Mouse (Mus musculus): ENCODE results near the gene Cdc45. TPM values are rescaled to one million over a fixed set of nuclear protein-coding genes. Genes with fewer than 3 reads are reported as not detected.

Gene Cdc45
- polyA plus RNA-seq, 1 experiment from 2014 or later = 60.5 TPM

GRCm38 (mm10) chr16:18833486-18833885, 21.7 kb upstream of the Cdc45 start:
- Histone ChIP-seq H3K27ac (ENCODE audit: low read depth, low read length) (no peak overlapping the region), H3K9ac (ENCODE audit: low read length) (no peak overlapping the region), H3K27me3 (ENCODE audit: control insufficient read depth, insufficient read depth, low read length) (no peaks in the 10 kb centered on the region), H3K36me3 (ENCODE audit: control insufficient read depth, insufficient read depth, low read length) (peaks cover 5% of the 10 kb centered on the region), H3K4me2 (ENCODE audit: low read depth) (no peak overlapping the region), H3K4me1 (ENCODE audit: control insufficient read depth, insufficient read depth, low read length) (no peaks in the 10 kb centered on the region), H3K4me3 (ENCODE audit: low read depth, low read length) (no peak overlapping the region), H3K9me3 (ENCODE audit: control insufficient read depth, low read length) (no peaks in the 10 kb centered on the region)
- no peak for DNase-seq (ENCODE audit: low spot score)
- 73% methylated on average over 2 of the region's 2 CpGs for WGBS
- ATAC-seq (ENCODE audit: insufficient read depth, low FRiP score, low TSS enrichment) = no peak

- Histone ChIP-seq H3K9me3 (ENCODE audit: control insufficient read depth, low read length) (no peaks in the 10 kb centered on the region), H3K27me3 (ENCODE audit: control insufficient read depth, insufficient read depth, low read length) (no peaks in the 10 kb centered on the region), H3K4me3 (ENCODE audit: low read depth, low read length) (no peak overlapping the region), H3K36me3 (ENCODE audit: control insufficient read depth, insufficient read depth, low read length) (peaks cover 12% of the 10 kb centered on the region), H3K27ac (ENCODE audit: low read depth, low read length) (no peak overlapping the region), H3K4me1 (ENCODE audit: control insufficient read depth, insufficient read depth, low read length) (no peaks in the 10 kb centered on the region), H3K4me2 (ENCODE audit: low read depth) (no peak overlapping the region), H3K9ac (ENCODE audit: low read length) (no peak overlapping the region)
- no peak for ATAC-seq (ENCODE audit: insufficient read depth, low FRiP score, low TSS enrichment)
- 93% methylated on average over 6 of the region's 6 CpGs for WGBS
- no peak for DNase-seq (ENCODE audit: low spot score)
These were observed 17.3 kb upstream of the Cdc45 start for GRCm38 (mm10) chr16:18829102-18829501.

DNA sequence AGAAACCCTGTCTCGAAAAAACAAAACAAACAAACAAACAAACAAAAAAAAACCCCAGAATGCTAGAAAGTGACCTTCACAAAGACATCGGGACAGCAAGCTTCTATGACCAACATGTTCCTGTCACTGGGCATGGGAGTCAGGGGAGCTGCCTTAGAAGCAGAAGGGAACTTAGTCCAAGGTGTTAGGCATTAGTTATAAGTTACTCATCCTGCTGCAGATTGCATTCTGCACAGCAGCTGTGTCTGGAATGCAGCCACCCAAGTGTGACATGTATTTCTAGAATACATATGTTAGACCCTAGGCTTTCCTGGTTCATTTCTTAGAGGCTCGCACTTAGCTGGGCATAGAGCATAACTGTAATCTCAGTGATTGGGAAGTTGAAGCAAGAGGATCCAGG, 16.8 kb upstream of the Cdc45 start:
- 89% methylated on average over 3 of the region's 3 CpGs for WGBS
- DNase-seq (ENCODE audit: low spot score) (no peak), ATAC-seq (ENCODE audit: insufficient read depth, low FRiP score, low TSS enrichment) (no peak)
- no peak overlapping the region for H3K4me2 ChIP-seq (ENCODE audit: low read depth)
- H3K4me3 ChIP-seq (ENCODE audit: low read depth, low read length) = no peak overlapping the region
- H3K27ac ChIP-seq (ENCODE audit: low read depth, low read length) = no peak overlapping the region
- no peaks in the 10 kb centered on the region for H3K9me3 ChIP-seq (ENCODE audit: control insufficient read depth, low read length)
- no peak overlapping the region for H3K9ac ChIP-seq (ENCODE audit: low read length)
- peaks cover 12% of the 10 kb centered on the region for H3K36me3 ChIP-seq (ENCODE audit: control insufficient read depth, insufficient read depth, low read length)
- H3K4me1 ChIP-seq (ENCODE audit: control insufficient read depth, insufficient read depth, low read length) = no peaks in the 10 kb centered on the region
- no peaks in the 10 kb centered on the region for H3K27me3 ChIP-seq (ENCODE audit: control insufficient read depth, insufficient read depth, low read length)

DNA sequence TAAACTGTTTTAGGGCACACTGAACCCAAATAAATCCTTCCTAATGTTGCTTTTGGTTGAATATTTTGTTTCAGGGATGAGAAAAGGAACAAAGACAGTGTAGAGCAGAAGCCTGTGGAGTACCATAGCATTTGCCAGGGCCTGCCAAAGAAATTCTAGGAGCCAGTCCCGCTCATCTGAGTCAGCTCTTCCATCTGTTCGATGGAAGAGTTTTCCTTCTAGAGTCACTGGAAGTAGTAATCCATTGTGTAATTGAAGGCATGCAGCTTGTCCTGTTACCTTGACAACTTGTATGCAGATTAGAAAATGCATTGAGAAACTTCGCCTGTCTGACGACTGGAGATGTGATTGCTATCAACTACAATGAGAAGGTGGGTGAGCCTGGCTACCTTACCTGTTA, 11.1 kb upstream of the Cdc45 start:
- Histone ChIP-seq H3K9ac (ENCODE audit: low read length) (no peak overlapping the region), H3K27ac (ENCODE audit: low read depth, low read length) (no peak overlapping the region), H3K36me3 (ENCODE audit: control insufficient read depth, insufficient read depth, low read length) (peaks cover 40% of the 10 kb centered on the region), H3K4me1 (ENCODE audit: control insufficient read depth, insufficient read depth, low read length) (no peaks in the 10 kb centered on the region), H3K4me3 (ENCODE audit: low read depth, low read length) (no peak overlapping the region), H3K9me3 (ENCODE audit: control insufficient read depth, low read length) (no peaks in the 10 kb centered on the region), H3K4me2 (ENCODE audit: low read depth) (no peak overlapping the region), H3K27me3 (ENCODE audit: control insufficient read depth, insufficient read depth, low read length) (no peaks in the 10 kb centered on the region)
- DNase-seq (ENCODE audit: low spot score) = no peak
- ATAC-seq (ENCODE audit: insufficient read depth, low FRiP score, low TSS enrichment) = no peak
- 82% methylated on average over 4 of the region's 4 CpGs for WGBS

GRCm38 (mm10) chr16:18822356-18822755, 10.6 kb upstream of the Cdc45 start:
- Histone ChIP-seq H3K4me1 (ENCODE audit: control insufficient read depth, insufficient read depth, low read length) (no peaks in the 10 kb centered on the region), H3K4me2 (ENCODE audit: low read depth) (no peak overlapping the region), H3K27ac (ENCODE audit: low read depth, low read length) (no peak overlapping the region), H3K36me3 (ENCODE audit: control insufficient read depth, insufficient read depth, low read length) (peaks cover 44% of the 10 kb centered on the region), H3K4me3 (ENCODE audit: low read depth, low read length) (no peak overlapping the region), H3K9ac (ENCODE audit: low read length) (no peak overlapping the region), H3K9me3 (ENCODE audit: control insufficient read depth, low read length) (no peaks in the 10 kb centered on the region), H3K27me3 (ENCODE audit: control insufficient read depth, insufficient read depth, low read length) (no peaks in the 10 kb centered on the region)
- no peak for ATAC-seq (ENCODE audit: insufficient read depth, low FRiP score, low TSS enrichment)
- DNase-seq (ENCODE audit: low spot score) = no peak
- WGBS = 77% methylated on average over 1 of the region's 1 CpGs

DNA sequence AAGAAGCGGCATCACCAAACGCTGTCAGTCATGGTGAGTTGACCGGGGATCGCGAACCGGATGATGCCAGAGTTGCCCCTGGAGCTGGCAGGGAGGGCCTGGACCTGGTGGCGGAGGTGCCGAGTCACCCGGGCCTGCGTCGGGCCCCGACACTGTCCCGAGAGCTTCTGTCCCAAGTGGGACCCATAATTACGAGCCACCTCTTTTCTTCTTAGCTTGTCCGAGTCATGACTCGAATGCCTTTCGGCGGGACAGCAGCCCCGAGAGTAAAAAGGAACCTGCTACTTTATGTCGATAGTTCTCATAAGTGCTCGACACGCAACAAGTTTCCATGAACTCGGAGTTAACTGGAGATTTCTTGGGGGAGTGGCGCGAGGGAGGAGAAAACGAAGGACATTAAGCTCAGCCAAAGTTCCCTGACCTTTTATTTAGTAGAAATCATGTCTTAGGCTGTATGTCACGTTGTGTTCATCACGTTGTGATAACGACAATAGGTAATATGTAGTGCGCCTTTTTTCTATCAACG, 661 bp upstream of the Cdc45 start:
- Histone ChIP-seq H3K9me3 (ENCODE audit: control insufficient read depth, low read length) (no peaks in the 10 kb centered on the region), H3K27ac (ENCODE audit: low read depth, low read length) (peak overlapping the region; percentile 53; the same call in 1 of the 2 replicates), H3K4me2 (ENCODE audit: low read depth) (peak overlapping the region; percentile 70), H3K9ac (ENCODE audit: low read length) (peak overlapping the region; percentile 89), H3K4me3 (ENCODE audit: low read depth, low read length) (peak overlapping the region; percentile 85), H3K27me3 (ENCODE audit: control insufficient read depth, insufficient read depth, low read length) (no peaks in the 10 kb centered on the region), H3K4me1 (ENCODE audit: control insufficient read depth, insufficient read depth, low read length) (peaks cover 6% of the 10 kb centered on the region; the same call in 1 of the 2 replicates), H3K36me3 (ENCODE audit: control insufficient read depth, insufficient read depth, low read length) (peaks cover 11% of the 10 kb centered on the region)
- WGBS = 3% methylated on average over 31 of the region's 31 CpGs
- no peak; the same call in 1 of the 2 replicates for ATAC-seq (ENCODE audit: insufficient read depth, low FRiP score, low TSS enrichment)
- no peak for DNase-seq (ENCODE audit: low spot score)

DNA sequence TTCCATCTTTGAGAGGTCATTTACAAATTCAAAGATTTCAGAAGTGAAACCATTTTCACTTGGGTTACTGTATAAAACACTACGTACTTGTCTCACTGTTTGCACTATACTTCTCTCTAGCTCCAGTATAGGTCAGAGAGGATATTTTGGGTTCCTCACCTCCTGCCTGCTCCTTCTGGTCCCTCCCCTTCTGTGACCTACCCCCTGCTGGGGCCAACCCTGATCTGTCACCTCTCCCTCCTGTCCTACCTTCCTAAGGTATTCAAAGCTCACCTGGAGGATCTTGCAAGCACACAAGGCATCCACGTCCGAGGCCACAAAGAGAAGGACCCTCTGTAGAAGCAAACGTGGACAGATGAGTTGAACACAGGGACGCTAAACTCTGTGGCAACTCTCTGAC, 755 bp downstream of the Cdc45 start:
- 7% methylated on average over 5 of the region's 5 CpGs for WGBS
- no peak for DNase-seq (ENCODE audit: low spot score)

DNA sequence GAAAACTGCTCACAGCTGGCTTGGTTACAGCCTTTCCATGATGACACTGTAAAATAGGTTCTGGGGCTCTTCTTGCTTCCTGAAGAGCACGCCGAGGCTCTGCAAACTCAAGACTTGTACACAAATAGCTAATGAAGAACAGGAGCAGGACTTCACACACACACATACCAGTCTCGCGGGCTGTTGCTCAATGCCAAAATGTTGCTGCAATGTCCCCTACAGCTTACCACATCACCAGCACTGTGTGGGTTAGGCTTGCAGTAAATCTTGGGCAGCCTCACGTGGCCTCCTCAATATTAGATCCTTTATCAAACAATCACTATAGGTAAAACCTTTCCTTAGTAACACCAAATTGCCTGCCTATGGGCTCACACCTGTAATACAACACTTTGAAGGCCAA, 2.8 kb downstream of the Cdc45 start:
- H3K9me3 ChIP-seq (ENCODE audit: control insufficient read depth, low read length) = no peaks in the 10 kb centered on the region
- H3K27ac ChIP-seq (ENCODE audit: low read depth, low read length) = no peak overlapping the region
- no peak overlapping the region for H3K4me2 ChIP-seq (ENCODE audit: low read depth)
- peaks cover 7% of the 10 kb centered on the region for H3K36me3 ChIP-seq (ENCODE audit: control insufficient read depth, insufficient read depth, low read length)
- no peak for DNase-seq (ENCODE audit: low spot score)
- ATAC-seq (ENCODE audit: insufficient read depth, low FRiP score, low TSS enrichment) = no peak
- H3K9ac ChIP-seq (ENCODE audit: low read length) = no peak overlapping the region
- no peak overlapping the region for H3K4me3 ChIP-seq (ENCODE audit: low read depth, low read length)
- H3K4me1 ChIP-seq (ENCODE audit: control insufficient read depth, insufficient read depth, low read length) = peaks cover 6% of the 10 kb centered on the region; the same call in 1 of the 2 replicates
- H3K27me3 ChIP-seq (ENCODE audit: control insufficient read depth, insufficient read depth, low read length) = no peaks in the 10 kb centered on the region
- WGBS = 94% methylated on average over 5 of the region's 5 CpGs

More for the DNA sequence above, 755 bp downstream of the Cdc45 start:
- no peak overlapping the region for H3K27ac ChIP-seq (ENCODE audit: low read depth, low read length)
- H3K9me3 ChIP-seq (ENCODE audit: control insufficient read depth, low read length) = no peaks in the 10 kb centered on the region
- H3K27me3 ChIP-seq (ENCODE audit: control insufficient read depth, insufficient read depth, low read length) = no peaks in the 10 kb centered on the region
- peak overlapping the region; percentile 85 for H3K4me3 ChIP-seq (ENCODE audit: low read depth, low read length)
- H3K4me2 ChIP-seq (ENCODE audit: low read depth) = peak overlapping the region; percentile 70
- peak; percentile 3; the same call in 1 of the 2 replicates for ATAC-seq (ENCODE audit: insufficient read depth, low FRiP score, low TSS enrichment)
- peak overlapping the region; percentile 73 for H3K9ac ChIP-seq (ENCODE audit: low read length)
- peaks cover 4% of the 10 kb centered on the region for H3K36me3 ChIP-seq (ENCODE audit: control insufficient read depth, insufficient read depth, low read length)
- peaks cover 6% of the 10 kb centered on the region; the same call in 1 of the 2 replicates for H3K4me1 ChIP-seq (ENCODE audit: control insufficient read depth, insufficient read depth, low read length)

GRCm38 (mm10) chr16:18805746-18806145, 6.0 kb downstream of the Cdc45 start:
- H3K4me3 ChIP-seq (ENCODE audit: low read depth, low read length) = no peak overlapping the region
- no peak overlapping the region for H3K27ac ChIP-seq (ENCODE audit: low read depth, low read length)
- WGBS = 91% methylated on average over 2 of the region's 2 CpGs
- no peak overlapping the region for H3K4me2 ChIP-seq (ENCODE audit: low read depth)
- no peak for ATAC-seq (ENCODE audit: insufficient read depth, low FRiP score, low TSS enrichment)
- H3K36me3 ChIP-seq (ENCODE audit: control insufficient read depth, insufficient read depth, low read length) = peaks cover 7% of the 10 kb centered on the region
- H3K4me1 ChIP-seq (ENCODE audit: control insufficient read depth, insufficient read depth, low read length) = no peaks in the 10 kb centered on the region
- no peak overlapping the region for H3K9ac ChIP-seq (ENCODE audit: low read length)
- no peak for DNase-seq (ENCODE audit: low spot score)
- no peaks in the 10 kb centered on the region for H3K27me3 ChIP-seq (ENCODE audit: control insufficient read depth, insufficient read depth, low read length)
- no peaks in the 10 kb centered on the region for H3K9me3 ChIP-seq (ENCODE audit: control insufficient read depth, low read length)

Measured in neural tube, embryonic 11.5 days (tissue).